Mouse (Mus musculus) retina, adult 2 months (tissue): ENCODE data around the gene Add3.

ENCODE experiments used
- DNase-seq: peaks from one replicate; pipeline ENCODE4 v3.0.0-alpha.2; 2012; ENCODE audit warnings: low read depth, low spot score

Gene Add3

GRCm38 (mm10) chr19:53228064-53228794 is 88.0 kb downstream of the Add3 start:
- no peak for DNase-seq

DNA sequence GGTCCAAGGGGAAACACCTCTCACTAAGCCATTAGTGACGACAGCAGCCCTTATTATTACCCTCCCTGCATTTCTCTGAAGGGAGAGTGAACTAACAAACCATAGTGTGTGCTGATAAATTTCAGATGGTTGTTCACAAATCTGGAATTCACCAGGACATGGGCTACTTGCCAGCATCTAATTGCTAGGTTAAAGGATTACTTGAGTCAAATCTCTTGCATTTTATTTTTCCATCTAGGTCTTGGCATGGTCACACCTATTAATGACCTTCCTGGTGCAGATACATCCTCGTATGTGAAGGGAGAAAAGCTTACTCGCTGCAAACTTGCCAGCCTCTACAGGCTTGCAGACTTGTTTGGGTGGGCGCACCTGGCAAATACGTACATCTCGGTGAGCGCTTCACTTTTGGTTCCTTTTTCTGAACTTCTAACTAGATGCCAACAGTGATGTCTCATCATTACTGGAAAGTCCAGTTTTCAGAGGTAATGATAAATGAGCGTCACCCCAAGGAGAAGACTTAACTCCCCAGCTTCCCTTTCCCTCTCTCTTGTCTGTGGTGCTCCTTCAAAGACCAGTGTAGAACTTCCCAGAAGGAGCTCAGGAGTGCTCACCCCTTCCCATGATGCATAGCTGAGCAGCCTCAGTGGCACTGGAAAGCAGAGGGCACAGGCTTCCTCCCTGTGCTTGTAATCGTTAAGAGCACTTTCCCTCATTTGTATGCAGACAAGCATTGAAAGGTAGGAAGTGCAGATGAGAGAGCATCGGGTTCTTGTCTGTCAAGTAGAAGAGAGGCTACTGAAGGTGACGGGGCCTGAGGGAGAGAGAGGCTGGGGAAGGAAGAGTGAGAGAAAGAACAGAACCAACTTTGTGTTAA is 90.9 kb downstream of the Add3 start:
- no peak for DNase-seq

GRCm38 (mm10) chr19:53233586-53233985 is 93.3 kb downstream of the Add3 start:
- DNase-seq, result no peak

GRCm38 (mm10) chr19:53241806-53242205 is 101.6 kb downstream of the Add3 start:
- no peak for DNase-seq

- no peak for DNase-seq
Measured at GRCm38 (mm10) chr19:53243956-53244355, 103.7 kb downstream of the Add3 start.

- no peak for DNase-seq
Measured at GRCm38 (mm10) chr19:53247558-53247957, 107.3 kb downstream of the Add3 start.

DNA sequence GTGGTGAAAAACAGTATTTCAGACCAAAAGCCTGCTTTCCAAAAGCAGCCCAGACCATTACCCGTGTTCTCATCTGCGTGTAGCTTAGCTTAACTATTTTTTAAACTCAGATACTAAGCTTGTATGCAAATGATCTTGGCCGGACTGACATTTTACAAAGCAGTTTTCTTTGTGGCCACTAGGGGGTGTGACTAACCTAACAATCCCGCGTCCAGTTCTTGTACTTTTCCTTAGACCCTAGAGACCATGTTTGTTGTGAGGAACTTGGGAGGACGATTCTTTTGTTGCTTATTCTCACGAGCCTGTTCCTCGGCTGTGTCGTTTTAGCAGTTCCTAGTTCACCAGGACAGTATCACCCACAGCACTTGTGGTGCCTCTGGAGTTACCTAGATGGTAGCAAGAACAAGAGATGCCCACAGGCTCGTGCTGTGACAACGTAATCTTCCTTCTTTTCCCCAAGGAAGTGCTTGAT is 107.8 kb downstream of the Add3 start:
- DNase-seq, result peak; percentile 43

- DNase-seq, result no peak
Measured at GRCm38 (mm10) chr19:53251015-53251414, 110.8 kb downstream of the Add3 start.

DNA sequence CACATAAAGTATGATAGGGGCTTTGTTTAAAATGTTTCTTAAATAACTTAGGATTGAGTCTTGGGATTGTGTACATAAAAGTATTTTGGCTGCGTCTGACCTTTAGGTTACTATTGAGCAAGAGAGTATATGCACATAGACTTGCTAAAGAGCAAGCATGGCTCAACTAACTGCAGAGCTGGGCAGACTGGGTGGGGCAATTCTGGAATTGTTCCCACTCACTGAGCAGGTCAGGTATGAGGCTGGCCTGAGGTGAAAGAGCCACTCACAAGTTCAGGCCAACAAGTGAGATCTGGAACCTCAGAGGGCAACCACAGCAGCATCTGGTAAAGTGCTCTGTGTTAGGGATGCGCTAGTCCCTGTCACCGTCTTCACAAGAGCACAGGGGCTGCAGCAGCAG is 111.4 kb downstream of the Add3 start:
- no peak for DNase-seq

GRCm38 (mm10) chr19:53252111-53253028 is 112.1 kb downstream of the Add3 start:
- no peak for DNase-seq

DNA sequence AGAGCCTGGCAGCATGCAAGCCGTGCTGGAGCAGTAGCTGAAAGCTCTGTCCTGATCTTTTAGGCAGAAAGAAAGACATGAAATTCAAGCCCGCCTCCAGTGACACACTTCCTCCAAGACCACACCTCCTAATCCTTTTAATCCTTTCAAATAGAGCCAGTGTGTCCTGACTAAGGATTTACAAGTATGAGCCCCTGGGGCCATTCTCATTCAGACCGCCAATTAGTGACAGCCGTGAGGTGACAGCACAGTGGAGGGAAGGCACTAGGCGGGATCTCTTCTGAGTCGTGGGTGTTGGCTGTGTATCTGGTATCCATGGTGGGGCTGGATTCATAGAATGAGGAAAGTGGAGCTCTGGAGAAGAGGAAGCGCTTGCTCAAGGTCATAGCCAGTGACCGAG is 116.1 kb downstream of the Add3 start:
- no peak for DNase-seq

- DNase-seq, result no peak
Measured at GRCm38 (mm10) chr19:53256991-53257594, 116.8 kb downstream of the Add3 start.

DNA sequence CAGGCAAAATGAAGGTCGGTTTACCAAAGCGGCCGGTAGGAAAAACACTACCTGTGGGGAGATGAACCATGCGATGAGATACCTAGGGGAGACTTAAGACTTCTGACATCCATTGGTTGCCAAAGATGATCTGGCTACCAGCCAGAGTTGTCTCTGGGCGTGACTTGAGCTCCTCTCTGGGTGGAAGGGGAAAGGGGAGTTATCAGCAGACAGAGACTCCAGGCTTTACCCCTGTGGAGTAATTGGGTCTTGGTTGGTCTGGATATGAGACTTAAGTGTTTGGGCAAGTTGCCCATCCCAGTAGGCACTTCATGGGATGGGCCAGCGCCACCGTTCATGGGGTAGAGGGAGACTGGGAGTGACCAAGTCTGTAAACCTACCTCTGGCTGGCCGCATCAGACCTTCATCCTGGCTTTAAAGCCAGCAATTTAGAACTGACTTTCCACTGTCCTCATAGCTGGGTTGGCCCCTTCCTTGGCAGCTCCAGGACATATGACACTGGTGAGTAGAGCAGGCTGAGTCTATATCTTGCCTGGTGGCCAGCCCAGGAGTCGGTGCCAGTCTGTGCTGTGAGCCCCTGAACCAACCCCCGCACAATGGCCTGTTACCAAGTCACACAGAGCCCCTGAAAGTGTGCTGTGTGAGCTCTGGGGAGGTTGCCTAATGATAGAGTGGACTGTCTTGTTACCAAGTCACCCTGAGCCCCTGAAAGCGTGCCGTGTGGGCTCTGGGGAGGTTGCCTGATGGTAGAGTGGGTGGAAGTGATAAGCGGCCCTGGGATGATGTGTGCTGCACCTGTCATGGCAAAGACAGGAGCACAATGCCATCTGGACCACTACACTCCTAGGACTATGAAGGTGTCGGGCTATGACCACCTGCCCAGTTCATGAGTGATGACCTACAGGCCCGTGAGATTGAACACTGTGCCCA is 117.7 kb downstream of the Add3 start:
- DNase-seq, result no peak

GRCm38 (mm10) chr19:53258740-53259506 is 118.7 kb downstream of the Add3 start:
- DNase-seq, result no peak

GRCm38 (mm10) chr19:53259541-53259940 is 119.3 kb downstream of the Add3 start:
- DNase-seq, result no peak

GRCm38 (mm10) chr19:53260261-53260660 is 120.0 kb downstream of the Add3 start:
- DNase-seq, result no peak

GRCm38 (mm10) chr19:53260828-53261227 is 120.6 kb downstream of the Add3 start:
- DNase-seq, result no peak

DNA sequence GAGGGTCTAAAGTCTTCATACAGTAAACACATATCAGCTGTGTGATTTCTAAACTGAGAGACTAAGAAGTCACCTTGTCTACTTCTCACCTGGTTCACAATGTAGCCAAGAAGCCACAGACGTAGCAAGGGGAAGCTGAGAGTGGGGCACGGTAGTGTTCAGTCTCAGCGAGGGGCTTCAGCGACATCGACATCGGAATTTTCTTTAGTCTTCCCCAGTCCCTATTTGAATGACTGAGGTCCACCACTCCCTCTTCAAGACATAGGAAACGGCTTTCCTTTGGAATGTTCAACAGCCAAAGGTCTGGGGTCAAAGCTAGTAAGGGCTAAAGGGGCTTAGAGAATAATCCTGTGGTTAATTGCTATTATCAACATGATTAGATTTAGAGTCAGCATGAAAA is 121.8 kb downstream of the Add3 start:
- no peak for DNase-seq
